Mouse (Mus musculus) neural tube, embryonic 14.5 days (tissue): Measurements from ENCODE around the gene Maats1. TPM values are rescaled to one million over a fixed set of nuclear protein-coding genes. Genes with fewer than 3 reads are reported as not detected.

Experiments used
- ATAC-seq: fragments of 200-750 bp; cut with Nextera tagmentation; 2 replicates; pipeline ENCODE4 v1.8.0; 2017; ENCODE audit warnings: low read depth, mild to moderate bottlenecking, moderate TSS enrichment, moderate library complexity
- H3K27ac ChIP-seq: fragments of 300-500 bp; sonication (generic); 2 replicates; pipeline ENCODE4 v1.5.1; 2014; ENCODE audit warnings: low read depth, mild to moderate bottlenecking, control low read depth, low read length, moderate library complexity, mixed read lengths
- H3K27me3 ChIP-seq: fragments of 300-500 bp; sonication (generic); 2 replicates; pipeline ENCODE4 v1.6.1; 2014; ENCODE audit warnings: low read length; ENCODE audit not compliant: control insufficient read depth, insufficient read depth
- H3K36me3 ChIP-seq: fragments of 300-500 bp; sonication (generic); 2 replicates; pipeline ENCODE4 v1.6.1; 2014; ENCODE audit warnings: low read length, mixed read lengths; ENCODE audit not compliant: control insufficient read depth, insufficient read depth
- H3K4me1 ChIP-seq: fragments of 300-500 bp; sonication (generic); 2 replicates; pipeline ENCODE4 v1.6.1; 2014; ENCODE audit warnings: low read length; ENCODE audit not compliant: control insufficient read depth, insufficient read depth
- H3K4me2 ChIP-seq: fragments of 300-500 bp; sonication (generic); 2 replicates; pipeline ENCODE4 v1.6.1; 2014; ENCODE audit warnings: mild to moderate bottlenecking, low read depth, low read length, control low read depth
- H3K4me3 ChIP-seq: fragments of 300-500 bp; sonication (generic); 2 replicates; pipeline ENCODE4 v1.5.1; 2014; ENCODE audit warnings: low read depth, low read length, control low read depth, mixed read lengths
- H3K9ac ChIP-seq: fragments of 300-500 bp; sonication (generic); replicated peaks from 2 replicates; pipeline ENCODE4 v1.6.1; 2014; ENCODE audit warnings: low read depth, mild to moderate bottlenecking, control low read depth, low read length, mixed read lengths
- H3K9me3 ChIP-seq: fragments of 300-500 bp; sonication (generic); 2 replicates; pipeline ENCODE4 v1.6.1; 2016; ENCODE audit warnings: low read length; ENCODE audit not compliant: control insufficient read depth
- WGBS: fragments of 180-500 bp; shearing (Covaris S2); extraction: QIAGEN DNeasy Blood & Tissue Kit; methylation state at CpG from one replicate; pipeline ENCODE4 v1.1.7; 2014; 5-methylcytosine and 5-hydroxymethylcytosine counted together
- polyA plus RNA-seq: library from polyadenylated mRNA; unstranded; fragments of >200 nt; fragmentation: Nextera tagmentation; extraction: Ambion mirVana; gene quantifications from 2 replicates; pipeline ENCODE4 v1.2.1, GENCODE M21; 2014

Gene Maats1
- polyA plus RNA-seq, 1 experiment from 2014 or later, result 0.62 TPM

GRCm38 (mm10) chr16:38365390-38365789 lies 23.4 kb upstream of the Maats1 start:
- H3K4me3 ChIP-seq, result no peak overlapping the region
- no peaks in the 10 kb centered on the region for H3K36me3 ChIP-seq
- H3K27ac ChIP-seq, result no peak overlapping the region
- H3K4me1 ChIP-seq, result no peaks in the 10 kb centered on the region
- 89% methylated on average over 10 of the region's 10 CpGs for WGBS
- no peaks in the 10 kb centered on the region for H3K9me3 ChIP-seq
- no peak overlapping the region for H3K4me2 ChIP-seq
- H3K9ac ChIP-seq, result no peak overlapping the region
- H3K27me3 ChIP-seq, result no peaks in the 10 kb centered on the region
- ATAC-seq, result no peak

- Histone ChIP-seq H3K27me3 (no peaks in the 10 kb centered on the region), H3K9me3 (no peaks in the 10 kb centered on the region), H3K4me3 (no peak overlapping the region), H3K27ac (no peak overlapping the region), H3K36me3 (no peaks in the 10 kb centered on the region), H3K9ac (no peak overlapping the region), H3K4me2 (no peak overlapping the region), H3K4me1 (no peaks in the 10 kb centered on the region)
- 91% methylated on average over 7 of the region's 7 CpGs for WGBS
- ATAC-seq, result no peak
These were observed 21.7 kb upstream of the Maats1 start for GRCm38 (mm10) chr16:38363657-38364056.

GRCm38 (mm10) chr16:38363256-38363595 lies 21.3 kb upstream of the Maats1 start:
- Histone ChIP-seq H3K9ac (no peak overlapping the region), H3K4me3 (no peak overlapping the region), H3K27ac (no peak overlapping the region), H3K9me3 (no peaks in the 10 kb centered on the region), H3K36me3 (no peaks in the 10 kb centered on the region), H3K27me3 (no peaks in the 10 kb centered on the region), H3K4me1 (no peaks in the 10 kb centered on the region), H3K4me2 (no peak overlapping the region)
- no peak for ATAC-seq
- WGBS, result 87% methylated on average over 3 of the region's 3 CpGs

GRCm38 (mm10) chr16:38362493-38363255 lies 20.7 kb upstream of the Maats1 start:
- Histone ChIP-seq H3K4me2 (no peak overlapping the region), H3K4me1 (no peaks in the 10 kb centered on the region), H3K36me3 (no peaks in the 10 kb centered on the region), H3K4me3 (no peak overlapping the region), H3K27me3 (no peaks in the 10 kb centered on the region), H3K27ac (no peak overlapping the region), H3K9me3 (no peaks in the 10 kb centered on the region), H3K9ac (no peak overlapping the region)
- 84% methylated on average over 20 of the region's 20 CpGs for WGBS
- ATAC-seq, result no peak

GRCm38 (mm10) chr16:38361933-38362332 lies 20.0 kb upstream of the Maats1 start, which contains the start of gene Popdc2:
Gene Popdc2, plus strand, starts transcription at chr16:38362209.
- 68% methylated on average over 10 of the region's 10 CpGs for WGBS
- no peaks in the 10 kb centered on the region for H3K27me3 ChIP-seq
- no peak for ATAC-seq
- H3K4me3 ChIP-seq, result no peak within 1 kb of the TSS
- H3K9ac ChIP-seq, result no peak within 1 kb of the TSS
- H3K36me3 ChIP-seq, result no peaks in the 10 kb centered on the region
- no peaks in the 10 kb centered on the region for H3K4me1 ChIP-seq
- no peaks in the 10 kb centered on the region for H3K9me3 ChIP-seq
- H3K27ac ChIP-seq, result no peak within 1 kb of the TSS
- no peak within 1 kb of the TSS for H3K4me2 ChIP-seq

GRCm38 (mm10) chr16:38360317-38360716 lies 18.4 kb upstream of the Maats1 start:
- no peak overlapping the region for H3K4me3 ChIP-seq
- H3K9me3 ChIP-seq, result no peaks in the 10 kb centered on the region
- no peak overlapping the region for H3K4me2 ChIP-seq
- H3K9ac ChIP-seq, result no peak overlapping the region
- WGBS, result 26% methylated on average over 2 of the region's 2 CpGs
- H3K4me1 ChIP-seq, result no peaks in the 10 kb centered on the region
- no peaks in the 10 kb centered on the region for H3K36me3 ChIP-seq
- H3K27ac ChIP-seq, result no peak overlapping the region
- no peaks in the 10 kb centered on the region for H3K27me3 ChIP-seq
- ATAC-seq, result no peak

- WGBS, result 81% methylated on average over 3 of the region's 3 CpGs
- H3K4me1 ChIP-seq, result no peaks in the 10 kb centered on the region
- no peak overlapping the region for H3K4me3 ChIP-seq
- no peak overlapping the region for H3K4me2 ChIP-seq
- ATAC-seq, result no peak
- no peaks in the 10 kb centered on the region for H3K27me3 ChIP-seq
- no peaks in the 10 kb centered on the region for H3K9me3 ChIP-seq
- no peak overlapping the region for H3K9ac ChIP-seq
- no peak overlapping the region for H3K27ac ChIP-seq
- no peaks in the 10 kb centered on the region for H3K36me3 ChIP-seq
These were observed 17.9 kb upstream of the Maats1 start for GRCm38 (mm10) chr16:38359857-38360256.

GRCm38 (mm10) chr16:38359241-38359640 lies 17.3 kb upstream of the Maats1 start:
- no peak for ATAC-seq
- Histone ChIP-seq H3K9ac (no peak overlapping the region), H3K4me1 (no peaks in the 10 kb centered on the region), H3K4me2 (no peak overlapping the region), H3K4me3 (no peak overlapping the region), H3K9me3 (no peaks in the 10 kb centered on the region), H3K27me3 (no peaks in the 10 kb centered on the region), H3K27ac (no peak overlapping the region), H3K36me3 (no peaks in the 10 kb centered on the region)
- 96% methylated on average over 2 of the region's 2 CpGs for whole genome bisulfite sequencing

GRCm38 (mm10) chr16:38358256-38358812 lies 16.4 kb upstream of the Maats1 start:
- no peak overlapping the region for H3K4me3 ChIP-seq
- H3K4me1 ChIP-seq, result no peaks in the 10 kb centered on the region
- no peak overlapping the region for H3K4me2 ChIP-seq
- H3K9ac ChIP-seq, result no peak overlapping the region
- H3K27me3 ChIP-seq, result no peaks in the 10 kb centered on the region
- no peaks in the 10 kb centered on the region for H3K36me3 ChIP-seq
- WGBS, result 91% methylated on average over 6 of the region's 6 CpGs
- no peak overlapping the region for H3K27ac ChIP-seq
- no peaks in the 10 kb centered on the region for H3K9me3 ChIP-seq
- ATAC-seq, result no peak
